Mouse (Mus musculus) macrophage (primary cell): ENCODE data around the gene Mup8. TPM values are rescaled to one million over a fixed set of nuclear protein-coding genes. Genes with fewer than 3 reads are reported as not detected.
"Not testable (repeated sequence)": the region's sequence is repeated elsewhere in the genome, so short reads cannot be mapped to it uniquely, and the experiment has no call there.

Experiments
- H3K27ac ChIP-seq: fragments of 350-480 bp; formaldehyde crosslinking; 2 replicates; pipeline ENCODE4 v1.9.0; 2021
- H3K36me3 ChIP-seq: fragments of 350-480 bp; formaldehyde crosslinking; 2 replicates; pipeline ENCODE4 v1.9.0; 2021; ENCODE audit errors: inconsistent target
- H3K4me3 ChIP-seq: fragments of 350-480 bp; formaldehyde crosslinking; 2 replicates; pipeline ENCODE4 v1.9.0; 2021; ENCODE audit errors: inconsistent target
- H3K79me2 ChIP-seq: fragments of 350-480 bp; formaldehyde crosslinking; 2 replicates; pipeline ENCODE4 v1.9.0; 2021; ENCODE audit errors: inconsistent target
- WGBS: methylation state at CpG from one replicate; pipeline ENCODE4 v1.1.7; 2026; ENCODE audit warnings: inconsistent platforms; ENCODE audit not compliant: missing documents; 5-methylcytosine and 5-hydroxymethylcytosine counted together
- polyA plus RNA-seq: library from polyadenylated mRNA; stranded (reverse); fragments of 250-400 nt; gene quantifications from 3 replicates; pipeline ENCODE4 v1.2.4, GENCODE M21; 2018; ENCODE audit warnings: inconsistent platforms
- total RNA-seq, 78 experiments: library from RNA; depleted of rRNA; stranded (reverse); fragments of 250-400 nt; gene quantifications; 1 replicate in 9 of 78; 2 replicates in 24 of 78; 3 replicates in 43 of 78; 4 replicates in 2 of 78; pipeline ENCODE4 v1.2.4; 2018; ENCODE audit warnings: inconsistent platforms in 56 of 78

Gene Mup8
- not detected for total RNA-seq (2018; cell fraction: chromatin; rRNA removed)
- total RNA-seq (2018; cell fraction: cytosol; rRNA removed), result not detected
- total RNA-seq (2018; cell fraction: nucleus; rRNA removed), result not detected
- polyA plus RNA-seq, result not detected in 3 replicates

DNA sequence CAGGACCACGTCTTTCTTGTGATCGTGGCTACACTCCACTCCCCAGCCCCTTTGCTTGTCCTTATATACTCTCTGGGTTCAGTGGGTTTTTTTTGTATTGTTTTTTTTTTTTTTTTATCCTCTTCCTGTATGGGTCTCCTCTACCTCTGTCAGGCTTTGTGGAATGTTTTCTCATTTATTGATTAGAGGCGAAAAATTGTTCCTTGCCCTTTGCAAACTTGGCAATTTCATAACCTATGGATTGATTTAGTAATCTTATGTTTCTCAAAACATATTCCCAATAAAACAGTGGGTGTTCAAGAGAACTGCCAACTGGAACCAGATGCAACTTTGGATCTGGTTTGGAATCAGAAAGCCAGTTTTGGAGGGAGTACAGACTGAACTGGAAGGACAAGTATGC lies at the start of gene Mup8:
Mup8 (minus strand) TSS at position 101 of the 400 bp plus-strand sequence.
- no CpG with 5 or more reads among the region's 3 CpGs for WGBS
- H3K27ac ChIP-seq, H3K36me3 ChIP-seq, H3K4me3 ChIP-seq, H3K79me2 ChIP-seq: not testable (repeated sequence)

DNA sequence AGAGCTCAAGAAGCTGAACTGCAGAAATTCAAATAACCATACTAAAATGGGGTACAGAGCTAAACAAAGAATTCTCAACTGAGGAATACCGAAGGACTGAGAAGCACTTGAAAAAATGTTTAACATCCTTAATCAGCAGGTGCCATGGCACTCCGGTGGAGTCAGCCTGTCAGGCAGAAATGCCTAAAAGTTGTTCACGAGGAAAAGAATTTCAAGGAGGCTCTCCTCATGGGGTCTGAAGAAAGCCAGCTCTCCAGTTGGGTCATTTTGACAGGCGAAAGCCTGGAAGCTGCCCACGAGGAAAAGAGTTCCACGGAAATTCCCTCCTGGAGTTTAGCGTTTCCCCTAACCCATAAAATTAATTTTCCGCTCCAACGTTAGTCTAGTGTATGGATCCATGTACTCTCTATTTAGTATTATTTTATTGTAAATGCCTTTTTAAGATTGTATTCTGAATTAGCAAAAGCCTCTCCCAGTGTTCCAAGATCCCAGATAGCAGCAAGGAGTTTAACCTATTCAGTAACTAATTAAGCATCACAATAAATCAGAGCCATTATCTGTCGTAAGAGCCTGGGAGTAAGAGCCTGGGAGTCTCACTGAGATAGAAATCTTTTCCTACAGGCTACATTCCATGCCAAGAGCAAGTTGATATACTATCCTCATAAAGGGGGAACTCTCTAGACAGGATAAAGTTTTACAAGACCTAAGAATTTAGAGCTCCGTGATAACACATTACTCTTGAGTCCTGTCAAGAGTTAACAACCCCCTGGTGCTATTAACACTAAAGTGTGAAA lies 43.8 kb upstream of the Mup8 start:
- H3K79me2 ChIP-seq, H3K36me3 ChIP-seq, H3K4me3 ChIP-seq, H3K27ac ChIP-seq: not testable (repeated sequence)
- 74% methylated on average over 9 of the region's 11 CpGs for WGBS

DNA sequence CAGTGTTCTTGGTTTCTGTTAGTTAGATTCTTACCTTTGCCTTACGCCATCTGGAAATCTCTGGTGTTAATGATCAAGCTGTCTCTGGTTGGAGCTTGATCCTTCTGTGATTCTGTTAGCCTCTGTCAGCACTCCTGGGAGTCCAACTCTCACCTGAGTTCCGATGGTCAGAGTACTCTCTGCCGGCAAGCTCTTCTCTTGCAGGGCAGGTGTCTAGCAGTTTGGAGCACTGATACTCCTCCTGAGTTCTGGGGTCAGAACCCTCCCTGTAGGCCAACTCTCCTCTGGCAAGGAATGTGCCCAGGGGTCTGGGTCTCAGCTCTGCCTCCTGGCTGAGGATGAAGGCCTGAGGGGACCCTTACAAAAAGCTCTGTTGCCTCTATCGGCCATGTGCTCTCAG lies 40.3 kb upstream of the Mup8 start:
- WGBS, result 93% methylated on average over 2 of the region's 4 CpGs
- not testable (repeated sequence) for H3K4me3 ChIP-seq, H3K36me3 ChIP-seq

More for the DNA sequence above, 40.3 kb upstream of the Mup8 start:
- H3K27ac ChIP-seq, H3K79me2 ChIP-seq: not testable (repeated sequence)

Other genes with a start within 250 kb of the Mup8 start
- gene Mup7, start 152.1 kb downstream of the Mup8 start, polyA plus RNA-seq, result not detected in 3 replicates
- not detected in 3 replicates for gene Mup2, start 68.3 kb downstream of the Mup8 start, polyA plus RNA-seq
- gene Mup9, start 199.4 kb upstream of the Mup8 start, polyA plus RNA-seq, result not detected in 3 replicates